Mouse (Mus musculus): ENCODE measurements around the gene Ube2a.
"Not testable (repeated sequence)": the region's sequence is repeated elsewhere in the genome, so short reads cannot be mapped to it uniquely, and the experiment has no call there.

Ube2a gene

DNA sequence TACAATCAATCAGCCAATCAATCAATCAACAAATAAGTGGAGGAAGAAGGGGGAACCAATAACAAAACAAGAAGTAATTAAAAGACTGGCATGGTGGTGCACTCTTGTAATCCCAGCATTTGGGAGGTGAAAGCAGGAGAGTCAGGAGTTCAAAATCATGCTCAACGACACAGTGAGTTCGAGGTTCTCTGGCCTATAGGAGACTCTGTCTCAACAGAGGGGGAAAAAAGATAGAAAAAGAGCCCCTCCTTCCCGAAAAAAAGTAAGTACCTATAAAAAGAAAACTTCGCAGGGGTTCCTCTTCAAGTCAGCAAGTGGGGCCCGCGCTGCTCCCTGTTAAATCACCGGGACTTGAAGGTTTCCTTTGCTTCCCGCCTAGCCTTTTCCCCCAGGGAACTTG is at the start of gene Ube2a, which contains the start of gene C330007P06Rik:
Gene Ube2a (plus strand): TSS at position 136 of the 400 bp plus-strand sequence.
Gene C330007P06Rik (minus strand): TSS at position 347 of the 400 bp plus-strand sequence.
- DNase-seq, result no peak

DNA sequence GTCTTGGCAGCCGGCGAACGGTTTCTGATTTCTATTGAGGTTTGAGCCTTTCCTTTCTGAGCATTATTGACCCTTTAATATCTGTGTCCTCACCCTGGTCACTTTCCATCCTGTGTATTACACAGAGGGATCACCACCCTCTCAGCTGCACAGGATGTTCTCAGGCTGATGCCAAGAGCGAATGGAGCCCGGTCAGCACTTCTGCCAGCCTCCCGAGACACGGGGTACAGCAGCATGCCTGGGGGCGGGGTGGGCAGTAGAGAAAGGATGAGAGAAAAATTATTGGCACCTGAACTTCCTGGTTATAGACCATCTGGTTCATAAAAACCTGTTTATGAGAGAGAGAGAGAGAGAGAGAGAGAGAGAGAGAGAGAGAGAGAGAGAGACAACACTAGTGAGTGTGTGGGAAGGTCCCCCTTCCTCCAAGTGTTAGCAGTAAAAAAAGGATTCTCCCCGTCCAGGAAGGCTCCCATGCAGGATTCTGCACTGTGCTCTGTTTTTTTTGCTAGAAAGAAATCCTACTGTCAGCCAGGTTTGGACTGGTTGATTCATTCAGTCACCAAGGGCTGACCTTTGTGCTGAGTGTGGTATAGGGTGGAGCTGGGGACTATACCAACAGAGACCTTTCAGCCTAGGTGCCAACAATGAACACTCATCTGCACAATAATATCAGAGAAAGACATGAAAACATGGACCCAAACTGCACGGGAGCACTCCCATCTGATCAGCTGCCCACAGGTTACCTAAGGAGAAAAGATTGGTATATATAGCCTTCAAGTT is 49.6 kb upstream of the Ube2a start:
- DNase-seq, result no peak

DNA sequence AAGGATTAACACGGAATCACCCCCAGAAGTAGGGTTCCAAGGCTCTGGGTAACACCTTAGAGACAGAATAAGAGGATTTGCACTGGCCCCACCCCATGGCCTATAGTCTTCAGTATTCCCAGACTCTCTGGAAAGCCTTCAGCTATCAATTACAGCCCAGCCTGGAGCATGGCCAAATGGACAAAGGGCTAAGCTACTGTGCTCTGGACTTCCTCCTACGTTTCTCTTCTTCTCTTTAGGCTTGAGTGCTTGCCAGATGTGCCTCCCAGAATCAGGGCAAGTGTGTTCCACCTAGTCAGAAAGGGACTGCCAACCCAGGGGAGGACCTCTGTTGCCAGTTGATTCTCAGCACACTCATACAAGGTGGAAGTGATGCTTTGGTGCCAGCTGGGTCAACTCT is 48.7 kb upstream of the Ube2a start:
- no peak for DNase-seq

DNA sequence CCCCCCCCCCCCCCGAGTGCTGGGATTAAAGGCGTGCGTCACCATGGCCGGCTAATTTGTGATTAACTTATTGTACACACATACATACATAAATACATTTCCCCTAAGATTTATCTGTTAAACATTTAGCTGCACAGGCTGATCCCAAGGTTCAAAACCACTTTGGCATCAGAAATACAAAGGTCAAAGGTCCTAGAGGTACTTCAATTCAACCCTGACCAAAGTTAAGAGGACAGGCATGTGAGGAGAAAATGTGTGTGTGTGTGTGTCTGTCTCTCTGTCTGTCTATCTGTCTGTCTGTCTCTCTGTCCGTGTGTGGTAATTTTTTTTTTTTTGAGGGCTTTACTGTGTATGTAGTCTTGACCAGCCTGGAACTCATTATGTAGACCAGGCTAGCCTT is 46.8 kb upstream of the Ube2a start:
- DNase-seq, result no peak

DNA sequence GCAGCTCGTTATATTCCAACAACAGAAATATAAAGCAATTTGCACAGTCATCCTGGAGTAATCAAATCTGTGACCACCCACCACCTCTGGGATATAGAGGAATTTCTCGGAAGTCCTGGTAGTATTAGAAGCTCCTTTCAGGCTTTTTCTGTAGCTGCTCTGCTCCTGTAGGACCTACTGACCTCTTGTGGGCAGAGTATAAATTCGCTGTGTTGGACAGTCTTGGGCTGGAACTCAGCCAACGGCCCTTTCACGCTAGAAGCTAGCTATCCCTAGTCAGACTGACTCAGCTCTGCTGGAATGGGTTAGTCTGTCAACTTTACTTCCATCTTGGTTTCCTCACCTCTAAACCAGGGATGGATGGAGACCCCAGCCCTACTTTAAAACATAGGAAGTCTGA is 43.4 kb upstream of the Ube2a start:
- peak; percentile 17 for DNase-seq

DNA sequence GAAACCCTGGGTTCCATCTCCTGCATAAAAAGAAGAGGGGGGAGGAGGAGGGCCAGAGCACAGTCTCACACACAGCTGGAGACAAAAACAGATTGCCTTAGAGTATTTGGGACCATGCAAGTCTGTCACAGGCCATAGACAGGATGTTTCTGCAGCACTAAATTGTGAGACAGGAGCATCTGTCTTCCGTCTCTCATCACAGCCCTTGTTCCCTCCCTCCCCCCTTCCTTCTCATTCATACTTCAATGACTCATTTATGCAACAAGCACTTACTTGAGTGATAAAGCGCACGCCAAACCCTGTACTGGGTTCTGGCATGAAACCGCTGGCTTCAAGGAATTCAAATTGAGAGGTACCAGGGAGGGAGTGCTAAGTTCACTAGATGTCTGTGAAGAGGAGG is 42.1 kb upstream of the Ube2a start:
- no peak for DNase-seq

DNA sequence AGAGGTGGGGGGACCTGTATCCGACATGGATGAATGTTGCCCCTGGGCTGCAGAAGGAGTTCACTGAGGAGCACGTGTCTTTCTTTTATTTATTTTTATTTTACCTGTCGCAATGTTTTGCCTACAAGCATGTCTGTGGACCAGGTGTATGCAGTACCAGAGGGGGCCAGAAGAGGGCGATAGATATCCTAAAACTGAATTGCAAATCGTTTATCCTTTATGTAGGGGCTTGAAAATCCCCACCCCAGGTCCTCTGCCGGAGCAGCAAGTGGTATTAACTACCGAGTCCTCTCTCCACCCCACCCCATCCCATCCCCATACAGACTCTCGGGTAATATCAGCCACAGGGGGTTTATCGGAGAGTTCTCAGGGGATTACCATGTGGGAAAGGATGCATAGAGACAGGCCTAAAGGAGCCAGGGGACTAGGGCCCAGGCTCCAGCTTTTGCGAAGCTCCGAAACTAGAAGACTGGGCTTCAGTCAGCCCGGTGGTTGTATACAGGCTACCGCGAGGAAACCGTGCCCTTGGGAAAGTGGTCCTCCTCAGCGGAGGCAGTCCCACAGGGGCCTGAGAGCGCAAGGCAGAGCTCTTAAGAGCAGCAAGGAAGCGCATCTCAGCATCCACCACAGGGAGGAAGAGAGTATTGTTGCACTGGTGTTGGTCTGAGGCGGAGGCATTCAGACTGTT is 40.2 kb upstream of the Ube2a start:
- peak; percentile 78 for DNase-seq

DNA sequence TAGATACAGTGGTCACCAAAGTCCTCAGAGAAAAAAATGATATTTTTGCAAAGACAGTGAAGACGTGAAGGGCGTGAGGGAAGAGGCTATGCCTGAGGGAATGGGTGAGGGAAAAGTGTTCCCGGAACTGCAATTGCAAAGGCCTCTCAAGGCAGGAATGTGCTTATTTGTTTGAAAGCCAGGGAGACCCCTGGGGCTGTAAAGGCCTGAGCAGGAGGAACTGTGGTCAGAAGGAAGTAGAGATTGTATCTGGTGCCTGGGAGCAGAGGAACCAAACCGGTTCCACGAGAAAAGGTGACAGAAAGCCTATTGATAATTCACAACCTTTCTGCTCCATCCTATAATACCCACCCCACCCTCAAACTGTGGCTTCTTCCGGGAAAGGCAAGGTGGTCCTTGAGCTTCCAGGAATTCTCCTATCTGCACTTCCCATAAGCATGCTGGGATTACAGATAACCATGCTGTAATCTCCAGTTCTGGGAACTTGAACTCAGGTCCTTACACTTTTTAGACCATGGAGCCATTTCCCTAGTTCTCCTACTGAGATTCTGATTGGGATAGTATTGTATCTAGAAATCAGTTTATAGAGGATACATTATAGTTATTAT is 36.5 kb upstream of the Ube2a start:
- no peak for DNase-seq

DNA sequence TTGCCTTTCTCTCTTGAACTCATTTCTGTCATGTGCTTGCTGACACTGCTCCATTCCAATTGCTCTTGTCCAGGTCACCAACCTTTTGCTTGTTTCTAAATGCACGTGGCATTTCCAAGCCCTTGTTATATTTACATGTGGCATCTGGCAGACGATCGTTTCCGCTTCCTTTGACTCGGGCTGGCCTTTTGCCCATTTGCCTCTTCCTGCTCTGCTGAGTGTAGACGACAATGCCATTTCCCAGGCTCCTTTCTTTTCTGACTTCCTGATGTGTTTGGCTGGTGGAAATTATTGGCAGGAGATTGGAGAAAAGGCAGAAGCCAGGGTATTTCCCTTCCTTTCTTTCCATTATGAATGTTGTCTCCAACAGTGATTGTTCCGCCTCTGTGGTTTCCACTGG is 34.3 kb upstream of the Ube2a start:
- DNase-seq, result no peak

DNA sequence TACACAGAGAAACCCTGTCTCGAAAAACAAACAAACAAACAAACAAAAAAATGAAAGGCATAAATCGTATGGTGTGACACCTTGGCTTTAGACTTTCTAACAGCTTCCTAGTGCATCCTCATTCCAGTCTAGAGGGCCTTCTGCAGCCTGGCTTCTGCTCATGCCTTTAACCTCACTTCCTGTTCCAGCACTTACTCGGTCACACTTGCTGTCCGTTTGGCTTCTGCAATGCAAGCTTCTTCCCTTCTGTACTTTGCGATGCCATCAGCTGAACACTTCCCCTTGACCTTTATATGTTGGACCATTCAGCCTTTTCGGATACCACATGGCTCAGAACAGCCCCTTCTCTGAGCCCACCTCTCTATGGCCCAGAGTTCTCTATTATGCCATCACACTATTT is 32.0 kb upstream of the Ube2a start:
- no peak for DNase-seq

DNA sequence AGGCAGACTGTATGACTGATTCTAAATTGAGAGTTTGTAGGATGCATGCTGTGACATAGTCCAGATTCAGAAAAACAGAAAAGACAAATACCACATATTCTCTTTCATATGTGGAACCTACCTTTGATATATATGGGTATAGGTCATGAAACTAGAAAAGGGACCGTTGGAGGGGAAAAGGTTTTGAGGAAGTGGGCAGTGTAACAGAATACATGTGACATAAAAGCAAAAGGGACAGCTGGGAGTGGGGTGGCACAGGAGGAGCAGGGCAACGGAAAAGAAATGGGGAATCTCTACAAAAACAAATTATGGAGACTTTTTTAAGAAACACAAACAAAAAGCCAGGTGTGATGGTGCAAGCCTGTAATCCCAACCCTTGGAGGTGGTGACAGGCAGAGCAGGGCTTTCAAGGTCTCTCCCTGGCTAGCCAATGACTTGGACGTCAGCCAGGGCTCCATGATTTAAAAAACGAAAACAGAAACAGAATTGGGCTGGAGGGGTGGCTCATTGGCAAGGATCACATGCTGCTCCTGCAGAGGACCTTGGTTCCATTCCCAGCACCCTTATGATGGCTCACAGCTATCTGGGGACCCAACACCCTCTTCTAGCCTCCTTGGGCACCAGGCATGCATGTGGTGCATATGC is 30.2 kb upstream of the Ube2a start:
- DNase-seq, result no peak

DNA sequence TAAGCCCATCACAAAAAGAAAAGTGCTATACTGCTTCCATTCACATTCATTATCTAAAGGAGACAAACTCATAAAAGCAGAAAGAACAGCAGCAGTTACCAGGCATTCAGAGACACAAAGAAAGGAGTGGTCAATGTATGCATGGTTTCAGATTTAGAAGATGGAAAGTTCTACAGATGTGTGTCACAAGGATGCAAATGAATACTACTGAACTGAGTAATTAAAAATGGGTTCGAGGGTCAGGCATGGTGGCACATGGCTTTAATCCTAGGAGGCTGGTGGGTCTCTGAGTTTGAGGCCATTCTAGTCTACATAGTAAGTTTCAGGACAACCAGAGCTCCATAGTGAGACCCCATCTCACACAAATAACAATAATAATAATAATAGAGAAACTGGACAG is 26.5 kb upstream of the Ube2a start:
- no peak for DNase-seq

DNA sequence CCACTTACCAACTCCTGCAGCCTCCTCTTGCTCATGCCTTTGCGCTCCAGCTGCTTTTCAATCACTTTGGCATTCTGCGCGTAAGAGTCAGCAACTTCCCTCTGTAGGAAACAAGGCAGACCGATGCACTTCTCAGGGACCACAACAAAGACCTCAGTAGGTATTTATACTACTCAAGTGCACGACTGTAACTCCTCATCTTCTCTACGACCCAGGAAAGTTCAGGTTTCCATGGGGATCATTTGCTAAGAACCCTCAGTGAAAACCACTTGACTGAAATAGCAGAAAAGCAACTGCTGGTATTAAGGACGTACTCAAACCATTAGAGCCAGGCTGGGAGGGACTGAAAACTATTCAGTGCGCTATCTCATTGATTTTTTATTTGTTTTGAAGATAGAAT is 21.1 kb upstream of the Ube2a start:
- DNase-seq, result no peak

DNA sequence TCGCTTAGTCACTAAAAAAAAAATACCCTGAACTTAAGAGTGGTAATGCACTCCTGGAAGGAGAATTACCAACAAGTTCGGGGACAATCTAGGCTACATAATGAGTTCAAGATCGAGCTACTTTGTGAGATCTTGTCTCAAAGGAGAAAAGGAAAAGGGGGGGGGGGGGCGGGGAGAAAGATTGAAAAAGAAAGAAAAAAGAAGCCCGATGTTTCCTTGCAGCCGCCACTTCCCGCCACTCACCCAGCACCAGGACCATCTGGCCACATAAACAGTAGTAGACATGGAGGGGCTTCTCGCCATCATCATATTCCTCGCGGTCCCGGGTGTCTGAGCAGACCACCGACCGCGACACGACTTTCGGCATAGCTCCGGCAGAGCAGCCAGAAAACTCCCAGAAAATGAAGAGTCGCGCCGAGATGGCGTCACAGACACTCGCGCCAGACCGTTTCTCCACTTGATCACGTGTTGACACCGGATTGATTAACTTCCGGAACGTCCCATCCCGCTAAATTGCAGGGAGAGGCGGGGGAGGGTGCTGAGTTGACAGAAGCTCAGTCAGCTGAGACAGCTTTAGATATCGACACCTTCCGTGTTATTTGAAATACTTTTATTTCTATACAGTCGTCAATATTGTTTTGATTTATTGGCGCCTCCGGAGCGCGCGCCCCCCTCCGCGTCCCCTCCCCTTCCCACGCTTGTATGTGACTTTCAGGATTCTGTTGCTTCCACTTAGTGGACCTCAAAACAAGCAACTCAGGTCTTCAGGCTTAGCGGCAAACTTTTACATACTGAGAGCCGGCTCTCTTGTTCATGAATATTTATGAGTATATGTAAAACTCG is 9.7 kb upstream of the Ube2a start:
- DNase-seq, result peak; percentile 72

DNA sequence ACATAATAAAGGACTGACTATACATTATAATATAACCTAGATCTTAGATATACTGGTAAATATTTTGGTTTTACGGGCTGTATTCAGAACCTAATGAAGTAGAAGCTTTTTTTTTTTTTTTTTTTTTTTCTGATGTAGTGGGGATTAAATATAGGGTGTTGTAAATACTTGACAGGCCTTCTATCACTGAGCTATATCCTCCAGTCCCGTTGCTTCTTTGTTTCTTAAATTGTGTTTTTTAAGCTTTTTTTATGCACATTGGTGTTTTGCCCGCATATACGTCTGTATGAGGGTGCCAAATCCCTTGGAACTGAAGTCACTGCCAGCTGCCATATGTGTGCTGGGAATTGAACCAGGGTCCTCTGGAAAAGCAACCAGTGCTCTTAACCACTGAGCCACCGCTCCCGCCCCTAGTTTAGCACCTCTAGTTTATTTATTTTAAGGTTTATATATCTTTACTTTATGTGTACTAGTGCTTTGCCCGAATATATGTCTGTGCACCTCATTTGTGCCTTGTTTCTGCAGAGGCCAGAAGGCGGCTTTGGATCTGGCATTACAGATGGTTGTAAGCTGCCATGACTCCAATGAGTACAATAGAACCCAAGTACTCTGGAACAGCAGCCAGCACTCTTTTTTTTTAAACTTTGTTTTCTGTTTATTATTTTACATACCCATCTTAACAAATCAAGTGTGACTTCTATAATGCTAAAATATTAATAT is 8.9 kb upstream of the Ube2a start:
- no peak for DNase-seq

DNA sequence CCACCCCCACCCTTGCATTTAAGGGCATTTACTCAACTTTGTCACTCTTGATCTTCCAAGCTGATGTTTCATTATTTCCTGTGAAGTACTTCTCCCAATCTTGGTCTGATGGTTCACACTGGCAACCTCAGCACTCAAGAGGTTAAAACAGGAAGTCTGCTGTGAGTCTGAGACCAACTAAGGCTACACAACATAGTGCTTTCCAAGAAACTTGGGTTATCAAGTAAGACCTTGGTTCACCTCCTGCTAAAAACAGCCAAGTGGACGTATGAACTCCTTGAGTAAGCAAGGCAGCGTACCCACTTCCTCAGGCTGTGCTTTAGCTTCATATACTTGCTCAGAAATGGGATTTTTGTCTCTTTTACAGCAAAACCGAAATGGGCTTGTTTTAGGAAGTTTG is 3.3 kb upstream of the Ube2a start:
- DNase-seq, result no peak

DNA sequence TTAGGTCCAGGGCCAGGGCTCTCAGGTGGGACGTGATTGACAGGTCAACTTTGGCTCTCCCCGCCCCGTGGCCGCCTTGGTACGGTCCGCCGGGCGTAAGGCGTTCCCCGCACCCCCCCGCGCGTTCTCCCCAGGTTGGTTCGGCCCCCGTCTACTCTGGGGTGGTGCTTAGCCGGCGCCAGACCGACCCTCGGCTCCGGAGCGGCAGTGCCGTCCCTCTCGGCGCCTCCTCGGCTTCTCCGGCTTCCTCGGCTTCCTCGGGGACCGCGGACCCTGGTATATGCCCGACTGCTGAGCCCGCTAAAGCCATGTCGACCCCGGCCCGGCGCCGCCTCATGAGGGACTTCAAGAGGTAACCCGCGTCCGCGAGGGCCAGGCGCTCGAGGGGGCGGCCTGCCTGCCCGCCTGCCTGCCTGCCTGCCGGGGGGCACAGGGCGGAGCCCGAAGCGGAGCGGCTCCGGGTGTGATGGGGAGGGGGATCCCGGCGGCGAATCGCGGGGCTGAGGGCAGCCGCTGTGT is 537 bp downstream of the Ube2a start:
- peak; percentile 82 for DNase-seq

DNA sequence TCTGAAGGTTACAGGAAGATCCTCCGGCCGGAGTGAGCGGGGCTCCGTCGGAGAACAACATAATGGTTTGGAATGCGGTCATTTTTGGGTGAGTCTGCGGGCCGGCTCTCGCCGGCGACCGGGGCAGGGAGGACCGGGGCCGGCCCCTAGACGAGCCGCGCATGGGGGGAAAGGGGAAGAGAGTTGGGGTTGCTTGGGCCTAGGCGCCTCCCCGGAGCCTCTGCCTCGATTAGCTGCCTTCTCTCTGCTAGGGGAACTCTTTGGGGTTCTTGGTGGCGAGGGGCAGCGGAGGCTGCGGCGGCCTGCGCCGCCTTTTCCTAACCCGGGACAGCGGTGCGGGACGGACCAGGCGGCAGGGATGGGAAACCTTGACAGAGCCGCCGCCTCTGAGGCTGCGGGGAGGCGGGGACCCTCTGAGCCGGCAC is 1.0 kb downstream of the Ube2a start:
- no peak for DNase-seq

DNA sequence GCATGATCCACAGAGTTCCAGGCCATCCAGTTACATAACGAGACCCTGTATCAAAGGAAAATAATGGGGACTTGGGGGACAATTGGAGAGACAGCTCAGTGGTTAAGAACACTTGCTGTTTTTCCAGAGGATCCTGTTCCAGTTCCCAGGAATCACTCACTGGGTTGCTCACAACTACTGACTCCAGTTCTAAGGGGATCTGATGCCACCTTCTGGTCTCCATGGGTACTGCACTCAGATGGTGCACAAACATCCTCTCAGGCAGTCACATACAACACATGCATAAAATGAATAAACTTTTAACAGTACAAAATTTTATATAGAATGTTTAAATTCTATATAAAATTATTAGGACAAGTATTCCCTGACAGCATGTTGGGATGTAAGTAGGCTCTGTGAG is 11.0 kb downstream of the Ube2a start:
- DNase-seq, result no peak

DNA sequence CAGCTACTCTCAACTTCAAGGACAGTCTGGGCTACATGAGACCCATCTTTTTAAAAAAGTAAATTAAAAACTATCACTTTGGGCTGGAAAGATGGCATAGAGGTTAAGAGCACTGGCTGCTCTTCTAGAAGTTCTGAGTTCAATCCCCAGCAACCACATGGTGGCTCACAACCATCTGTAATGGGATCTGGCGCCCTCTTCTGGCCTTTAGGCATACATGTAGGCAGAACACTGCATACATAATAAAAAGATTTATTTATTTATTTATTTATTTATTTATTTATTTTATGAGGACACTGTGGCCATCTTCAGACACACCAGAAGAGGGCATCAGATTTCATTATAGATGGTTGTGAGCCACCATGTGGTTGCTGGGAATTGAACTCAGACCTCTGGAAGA is 25.2 kb downstream of the Ube2a start:
- DNase-seq, result not testable (repeated sequence)

DNA sequence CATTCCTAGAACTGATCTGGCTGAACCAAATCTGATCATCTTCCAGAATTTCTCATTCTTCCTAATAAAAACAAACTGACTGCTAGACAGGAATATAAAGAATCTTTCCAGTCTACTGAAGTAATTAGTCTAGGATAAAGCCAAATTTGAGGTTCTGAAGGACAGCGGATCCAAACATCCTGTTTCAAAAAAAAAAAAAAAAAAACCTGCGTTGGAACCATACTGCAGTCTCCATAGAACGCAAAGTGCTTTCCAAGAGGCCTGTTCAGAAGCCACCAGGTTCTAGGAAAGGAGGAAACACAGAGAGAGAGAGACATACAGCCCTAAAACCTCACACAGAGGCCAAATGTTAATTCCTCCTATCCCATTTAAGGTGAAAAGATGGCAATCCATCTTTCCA is 28.0 kb downstream of the Ube2a start:
- no peak for DNase-seq
